In genomic region chr15:25948257-25949223, GRCm38 (mm10) we compare ENCODE assay signal across 11 mouse cellular contexts. TPM values are rescaled to one million over a fixed set of nuclear protein-coding genes. Genes with fewer than 3 reads are reported as not detected.
DNase-seq lines count a peak whose midpoint lies in the region; ATAC-seq and TF ChIP-seq lines count a peak whose summit lies in the region.
"Had no signal": no experiment of that assay in that cellular context is flagged by ENCODE, and none has a peak within 500 bp of the region (broad histone marks: within the 10 kb centered on the region; RNA-seq: fewer than 3 reads in every experiment).

No protein-coding gene starts in this region.

- no peak for TF ChIP-seq POLR2A in cerebellum, adult 2 months (IDR thresholded peaks at IDR 0.05; ENCODE audit: borderline replicate concordance, insufficient read depth, low read length)

- no peaks in the 10 kb centered on the region for H3K27me3 ChIP-seq in cerebellum, adult 2 months (ENCODE audit: control insufficient read depth, insufficient read depth, low read length)
- H3K27me3 ChIP-seq: limb, embryonic 12.5 days had no signal

- intact Hi-C loops in heart, postnatal 10 days (cut with DNase I) = no loop called here

- TF ChIP-seq CTCF in cerebellum, adult 2 months (IDR thresholded peaks at IDR 0.05; ENCODE audit: borderline replicate concordance, insufficient read depth, low read depth, low read length) = no peak

- 62% methylated on average over 26 of the region's 26 CpGs for WGBS in cerebellum, adult 2 months

- no peak overlapping the region for H3K27ac ChIP-seq in cerebellum, adult 2 months (ENCODE audit: insufficient read depth, low read length)
- H3K27ac ChIP-seq: limb, embryonic 12.5 days had no signal

- DNase-seq in cerebellum, postnatal 10 days = peak; percentile 64 to 71
- DNase-seq in heart, postnatal 10 days = peak; percentile 53 to 56
- no peak for DNase-seq in heart, postnatal 4 days
- peak; percentile 62 for DNase-seq in lung, postnatal 36 days
- no peak for DNase-seq in cerebellum, adult 2 months
- DNase-seq: forebrain, postnatal 0 days; kidney, adult 9 months had no signal

- no peak for ATAC-seq in cerebellum, adult (ENCODE audit: insufficient number of reproducible peaks, low FRiP score, low TSS enrichment)
- peak; percentile 80 for ATAC-seq in activated CD4-positive, CD25-positive, alpha-beta regulatory T cell, adult 4 months
- ATAC-seq in megakaryocyte-erythroid progenitor cell, adult 5-6 weeks (replicated peaks; ENCODE audit: low FRiP score, low TSS enrichment, poor library complexity, severe bottlenecking) = no peak
- ATAC-seq: forebrain, postnatal 0 days had no signal

- no peaks in the 10 kb centered on the region; the same call in 1 of the 2 replicates for H3K4me1 ChIP-seq in cerebellum, adult 2 months (ENCODE audit: control insufficient read depth, insufficient read depth, low read length)
- H3K4me1 ChIP-seq: limb, embryonic 12.5 days had no signal

- no peak overlapping the region for H3K4me3 ChIP-seq in cerebellum, adult 2 months (replicated peaks; ENCODE audit: insufficient read depth, low read depth, low read length)
- H3K4me3 ChIP-seq: limb, embryonic 12.5 days had no signal

RNA-seq across cellular contexts. Expression of gene Zfp622, which starts 35.6 kb away (rescaled TPM):
- 10 to 100 TPM; 22.1 to 26.8 TPM for total RNA-seq in heart, postnatal 10 days (2021)
- total RNA-seq in heart, postnatal 4 days (2021) = 10 to 100 TPM; 21.7 to 22.0 TPM
- 10 to 100 TPM in 1 of 2 experiments, 1 to 10 TPM in 1; 8.8 to 15.9 TPM for polyA plus RNA-seq in activated CD4-positive, CD25-positive, alpha-beta regulatory T cell, adult 4 months (2017; shearing (Covaris generic))
- polyA plus RNA-seq in cerebellum, adult 2 months (2012; rRNA removed) = 29.7 and 30.3 TPM in 2 replicates
- 41.5 and 46.7 TPM in 2 replicates for total RNA-seq in megakaryocyte-erythroid progenitor cell, adult 5-6 weeks (2014; fragmentation: Nextera tagmentation)
- 101 and 106 TPM in 2 replicates for total RNA-seq in megakaryocyte-erythroid progenitor cell, adult 5-6 weeks (2017)

Comparison
In these comparisons a context has a peak if more than half of its experiments do, and no peak if none do; other contexts are left out.
1. DNase-seq: peak in cerebellum, postnatal 10 days (2 of 2), heart, postnatal 10 days (2 of 2) and lung, postnatal 36 days (single experiment); none in heart, postnatal 4 days (single experiment) and cerebellum, adult 2 months (0 of 2).